Mouse (Mus musculus) stomach, postnatal 0 days (tissue): ENCODE measurements around the gene Flnc. TPM values are rescaled to one million over a fixed set of nuclear protein-coding genes. Genes with fewer than 3 reads are reported as not detected.

Source experiments
- ATAC-seq: fragments of 200-750 bp; cut with Nextera tagmentation; 2 replicates; pipeline ENCODE4 v1.8.0; 2017; ENCODE audit not compliant: low FRiP score, low TSS enrichment
- DNase-seq: peaks from one replicate; pipeline ENCODE4 v3.0.0-alpha.2; 2016; ENCODE audit warnings: low spot score
- H3K27ac ChIP-seq: fragments of 300-500 bp; sonication (generic); replicated peaks from 2 replicates; pipeline ENCODE4 v1.5.1; 2014; ENCODE audit warnings: mild to moderate bottlenecking, control low read depth
- H3K27me3 ChIP-seq: fragments of 300-500 bp; sonication (generic); 2 replicates; pipeline ENCODE4 v1.6.1; 2014; ENCODE audit warnings: low read length; ENCODE audit not compliant: control insufficient read depth, insufficient read depth
- H3K36me3 ChIP-seq: fragments of 300-500 bp; sonication (generic); 2 replicates; pipeline ENCODE4 v1.6.1; 2014; ENCODE audit warnings: low read length, mixed read lengths; ENCODE audit not compliant: control insufficient read depth, insufficient read depth
- H3K4me1 ChIP-seq: fragments of 300-500 bp; sonication (generic); replicated peaks from 2 replicates; pipeline ENCODE4 v1.6.1; 2014; ENCODE audit warnings: antibody characterized with exemption; ENCODE audit not compliant: control insufficient read depth, insufficient read depth
- H3K4me2 ChIP-seq: fragments of 300-500 bp; sonication (generic); replicated peaks from 2 replicates; pipeline ENCODE4 v1.6.1; 2014; ENCODE audit warnings: low read depth, mild to moderate bottlenecking, control low read depth, moderate library complexity
- H3K4me3 ChIP-seq: fragments of 300-500 bp; sonication (generic); 2 replicates; pipeline ENCODE4 v1.5.1; 2014; ENCODE audit warnings: low read depth, low read length, control low read depth
- H3K9ac ChIP-seq: fragments of 300-500 bp; sonication (generic); 2 replicates; pipeline ENCODE4 v1.6.1; 2014; ENCODE audit warnings: mild to moderate bottlenecking, low read length, control low read depth, mixed read lengths
- H3K9me3 ChIP-seq: fragments of 300-500 bp; sonication (generic); 2 replicates; pipeline ENCODE4 v1.6.1; 2016; ENCODE audit warnings: low read length; ENCODE audit not compliant: control insufficient read depth
- CTCF ChIP-seq: IDR thresholded peaks from 2 replicates; pipeline ENCODE4 v1.5.1; 2016; ENCODE audit warnings: antibody characterized with exemption, low read depth, mild to moderate bottlenecking, moderate library complexity
- EP300 ChIP-seq: optimal IDR thresholded peaks from 2 replicates; pipeline ENCODE3; 2016; ENCODE audit warnings: antibody characterized with exemption
- WGBS: fragments of 180-500 bp; shearing (Covaris S2); extraction: QIAGEN DNeasy Blood & Tissue Kit; methylation state at CpG from one replicate; pipeline ENCODE4 v1.1.7; 2014; 5-methylcytosine and 5-hydroxymethylcytosine counted together
- polyA plus RNA-seq: library from polyadenylated mRNA; unstranded; fragments of >200 nt; fragmentation: Nextera tagmentation; extraction: Ambion mirVana; gene quantifications from 2 replicates; pipeline ENCODE4 v1.2.1, GENCODE M21; 2015

The Flnc gene
- polyA plus RNA-seq, 1 experiment from 2014 or later = 5.9 TPM

DNA sequence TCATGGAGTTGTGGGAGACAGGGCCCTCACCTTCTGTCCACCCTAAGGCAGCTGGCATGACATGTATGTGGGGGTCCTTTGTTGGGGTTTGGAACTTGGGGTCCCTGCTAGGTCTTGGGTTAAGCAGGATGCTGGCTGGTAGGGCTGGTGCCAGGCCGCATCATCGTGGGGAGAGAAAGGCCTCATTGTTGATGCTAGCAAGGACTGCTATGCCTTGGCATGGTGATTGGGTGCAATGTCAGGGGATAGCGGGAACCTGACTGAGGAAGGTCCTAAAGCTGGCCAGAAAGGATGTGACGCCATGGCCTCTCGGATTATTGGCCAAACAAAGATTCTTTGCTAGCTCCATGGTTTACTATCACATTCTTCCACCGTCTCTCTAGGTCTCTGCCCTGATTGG is 6.7 kb downstream of the Flnc start:
- ATAC-seq (no peak), DNase-seq (no peak)
- Histone ChIP-seq H3K27ac (no peak overlapping the region), H3K4me3 (no peak overlapping the region), H3K36me3 (no peaks in the 10 kb centered on the region), H3K9me3 (no peaks in the 10 kb centered on the region), H3K27me3 (no peaks in the 10 kb centered on the region), H3K4me2 (no peak overlapping the region), H3K9ac (no peak overlapping the region), H3K4me1 (no peaks in the 10 kb centered on the region)
- no peak for TF ChIP-seq CTCF
- TF ChIP-seq EP300 = no peak
- WGBS = 84% methylated on average over 6 of the region's 6 CpGs

DNA sequence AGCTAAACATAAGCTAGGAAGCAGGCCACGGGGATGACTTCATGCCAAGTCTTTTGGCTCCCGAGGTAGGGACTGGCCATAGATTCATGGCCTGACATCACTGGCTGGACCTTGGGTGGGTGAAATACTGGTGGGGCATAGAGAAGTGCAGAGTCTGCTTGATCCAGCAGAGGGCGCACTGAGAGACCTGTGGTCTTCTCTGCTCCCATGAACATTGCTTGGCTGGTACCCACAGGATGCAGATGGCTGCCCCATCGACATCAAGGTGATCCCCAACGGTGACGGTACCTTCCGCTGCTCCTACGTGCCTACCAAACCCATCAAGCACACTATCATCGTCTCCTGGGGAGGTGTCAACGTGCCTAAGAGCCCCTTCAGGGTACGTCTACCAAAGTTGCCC is 11.7 kb downstream of the Flnc start:
- no peak for TF ChIP-seq EP300
- TF ChIP-seq CTCF = peak; percentile 79
- Histone ChIP-seq H3K4me2 (no peak overlapping the region), H3K27me3 (no peaks in the 10 kb centered on the region), H3K27ac (no peak overlapping the region), H3K9me3 (no peaks in the 10 kb centered on the region), H3K36me3 (peaks cover 18% of the 10 kb centered on the region), H3K4me3 (no peak overlapping the region), H3K4me1 (no peaks in the 10 kb centered on the region), H3K9ac (no peak overlapping the region)
- ATAC-seq (no peak), DNase-seq (peak; percentile 49)
- 68% methylated on average over 11 of the region's 11 CpGs for WGBS

DNA sequence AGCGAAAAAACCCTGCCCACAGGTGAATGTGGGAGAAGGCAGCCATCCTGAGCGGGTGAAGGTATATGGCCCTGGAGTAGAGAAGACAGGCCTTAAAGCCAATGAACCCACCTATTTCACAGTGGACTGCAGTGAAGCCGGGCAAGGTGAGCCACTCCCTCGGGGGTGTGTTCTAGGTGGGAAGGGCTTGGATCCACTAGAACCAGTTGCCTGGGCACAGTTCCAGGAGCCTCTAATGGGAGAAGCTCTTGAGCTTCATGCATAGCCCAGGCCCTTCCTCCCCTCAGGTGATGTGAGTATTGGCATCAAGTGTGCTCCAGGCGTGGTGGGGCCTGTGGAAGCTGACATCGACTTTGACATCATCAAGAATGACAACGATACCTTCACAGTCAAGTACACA is 12.3 kb downstream of the Flnc start:
- WGBS = 88% methylated on average over 7 of the region's 7 CpGs
- peak; percentile 35 for DNase-seq
- peaks cover 19% of the 10 kb centered on the region for H3K36me3 ChIP-seq
- H3K27ac ChIP-seq = no peak overlapping the region
- H3K9me3 ChIP-seq = no peaks in the 10 kb centered on the region
- no peak overlapping the region for H3K4me3 ChIP-seq
- ATAC-seq = no peak
- no peaks in the 10 kb centered on the region for H3K4me1 ChIP-seq
- H3K4me2 ChIP-seq = no peak overlapping the region
- TF ChIP-seq EP300 (no peak), CTCF (no peak)
- H3K27me3 ChIP-seq = no peaks in the 10 kb centered on the region
- no peak overlapping the region for H3K9ac ChIP-seq

DNA sequence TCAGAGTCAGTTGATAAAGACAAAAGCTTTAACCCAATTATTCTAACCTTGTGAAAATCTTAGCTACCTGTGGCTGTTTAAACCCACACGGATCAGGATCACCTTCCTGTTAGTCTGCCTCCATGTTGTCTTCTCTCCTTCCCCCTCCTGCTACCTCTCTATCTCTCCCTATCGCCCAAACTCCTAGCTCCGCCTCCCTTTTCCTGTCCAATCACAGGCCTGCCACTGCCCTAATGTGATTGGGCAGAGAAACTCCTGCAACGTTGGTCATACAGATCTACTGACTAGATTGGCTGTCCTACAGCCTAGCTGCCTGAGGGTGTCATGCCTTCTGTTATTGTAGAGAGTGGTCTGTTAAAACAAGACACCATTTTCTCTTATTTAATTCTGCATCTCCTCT is 16.8 kb downstream of the Flnc start:
- no peak for DNase-seq
- no peak for TF ChIP-seq EP300
- TF ChIP-seq CTCF = no peak
- Histone ChIP-seq H3K27ac (no peak overlapping the region), H3K4me2 (no peak overlapping the region), H3K4me1 (no peaks in the 10 kb centered on the region), H3K4me3 (no peak overlapping the region), H3K36me3 (peaks cover 25% of the 10 kb centered on the region), H3K9me3 (no peaks in the 10 kb centered on the region), H3K9ac (no peak overlapping the region), H3K27me3 (no peaks in the 10 kb centered on the region)
- 30% methylated on average over 4 of the region's 4 CpGs for WGBS
- no peak for ATAC-seq

DNA sequence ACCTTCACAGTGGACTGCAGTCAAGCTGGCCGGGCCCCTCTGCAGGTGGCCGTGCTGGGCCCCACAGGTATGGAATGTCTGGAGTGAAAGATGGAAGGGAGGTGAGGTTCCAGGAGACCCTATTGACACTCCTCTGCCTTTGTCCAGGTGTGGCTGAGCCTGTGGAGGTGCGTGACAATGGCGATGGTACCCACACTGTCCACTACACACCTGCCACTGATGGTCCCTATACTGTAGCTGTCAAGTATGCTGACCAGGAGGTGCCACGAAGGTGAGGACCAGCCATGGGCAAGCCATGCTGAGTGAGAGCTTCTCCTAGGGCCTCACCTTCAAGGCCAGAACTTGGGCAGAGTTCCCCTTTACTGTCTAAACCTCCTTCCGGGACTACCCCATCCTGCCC is 17.6 kb downstream of the Flnc start:
- ATAC-seq = no peak
- Histone ChIP-seq H3K4me3 (no peak overlapping the region), H3K27ac (no peak overlapping the region), H3K27me3 (no peaks in the 10 kb centered on the region), H3K36me3 (peaks cover 25% of the 10 kb centered on the region), H3K4me1 (no peaks in the 10 kb centered on the region), H3K9ac (no peak overlapping the region), H3K9me3 (no peaks in the 10 kb centered on the region), H3K4me2 (no peak overlapping the region)
- no peak for DNase-seq
- no peak for TF ChIP-seq CTCF
- TF ChIP-seq EP300 = no peak
- WGBS = 93% methylated on average over 6 of the region's 6 CpGs

DNA sequence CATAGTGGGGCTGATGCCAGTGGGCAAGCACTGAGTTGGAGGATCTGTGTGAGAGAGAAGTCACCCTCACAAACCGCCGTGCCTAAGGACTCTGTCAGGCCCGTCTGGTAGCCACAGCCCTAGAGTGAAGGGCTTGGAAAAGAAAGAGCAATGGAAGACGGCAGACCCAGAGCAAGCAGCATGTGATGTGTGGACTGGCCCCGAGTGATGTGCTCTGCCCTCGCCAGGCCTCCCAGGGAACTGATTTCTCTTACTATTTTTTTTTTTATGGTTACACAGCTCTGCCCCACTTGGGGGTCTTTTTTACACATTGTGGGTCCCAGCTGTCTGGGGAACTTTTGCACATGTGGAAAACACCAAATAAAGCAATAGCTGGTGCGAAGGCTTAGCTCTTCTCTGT is 28.4 kb downstream of the Flnc start:
- Histone ChIP-seq H3K4me1 (no peaks in the 10 kb centered on the region), H3K9me3 (no peaks in the 10 kb centered on the region), H3K27ac (no peak overlapping the region), H3K4me3 (no peak overlapping the region), H3K9ac (no peak overlapping the region), H3K27me3 (no peaks in the 10 kb centered on the region), H3K4me2 (no peak overlapping the region), H3K36me3 (peaks cover 7% of the 10 kb centered on the region; the same call in 1 of the 2 replicates)
- no peak for ATAC-seq
- TF ChIP-seq EP300 (no peak), CTCF (peak; percentile 25; the same call in 1 of the 2 replicates)
- DNase-seq = no peak
- 55% methylated on average over 7 of the region's 7 CpGs for WGBS
